Mouse (Mus musculus) cortical plate, adult 2 months (tissue): ENCODE data around the gene Pola2.

ENCODE experiments used
- CTCF ChIP-seq: fragments of 200-500 bp; IDR thresholded peaks from 2 replicates; pipeline ENCODE4 v1.5.1; 2011; ENCODE audit warnings: mild to moderate bottlenecking, control low read depth, low read length; ENCODE audit not compliant: insufficient read depth; ENCODE audit errors: extremely low read depth
- POLR2A ChIP-seq: fragments of 200-500 bp; IDR thresholded peaks from 2 replicates; pipeline ENCODE4 v1.6.1; 2011; ENCODE audit warnings: mild to moderate bottlenecking, low read length, control low read depth; ENCODE audit not compliant: insufficient read depth; ENCODE audit errors: extremely low read depth

DNA sequence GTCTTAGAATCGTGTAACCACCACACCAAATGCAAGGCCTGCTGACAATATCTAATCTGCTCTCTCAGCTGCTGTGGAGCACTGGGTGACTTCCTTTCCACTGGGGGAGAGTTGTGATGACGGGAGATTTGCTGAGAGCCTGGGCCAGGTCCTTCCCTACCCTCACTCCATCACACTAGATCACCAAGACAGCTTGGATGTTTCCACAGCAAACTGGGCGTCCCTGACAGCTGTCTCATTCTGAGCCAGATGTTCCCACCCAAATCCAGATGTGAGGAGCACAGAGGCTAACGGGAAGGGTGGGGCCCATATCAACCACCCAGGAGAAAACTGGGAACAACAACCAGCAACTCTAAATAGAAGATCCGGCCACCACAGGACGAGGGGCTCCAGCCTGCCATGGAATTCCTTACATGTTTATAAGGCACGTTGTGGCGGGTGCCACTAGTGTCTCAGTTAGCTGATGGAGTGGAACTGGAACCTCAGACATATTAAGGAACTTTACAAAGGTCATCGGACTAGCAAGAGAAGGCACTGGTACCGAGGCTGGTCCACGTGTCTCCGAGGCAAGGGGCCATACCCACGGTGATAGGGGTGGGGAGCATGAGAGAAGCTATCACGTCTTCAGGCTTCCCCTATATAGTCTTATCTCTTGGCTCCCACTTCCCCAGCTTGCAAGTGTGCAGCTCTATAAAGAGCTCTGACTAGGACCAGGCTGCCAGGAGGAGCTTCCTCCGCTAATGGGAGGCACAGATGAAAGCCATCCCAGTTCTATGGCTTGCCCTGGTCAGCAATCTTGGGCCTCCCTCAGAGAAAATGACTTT, 41.7 kb downstream of the Pola2 start:
- TF ChIP-seq CTCF (no peak), POLR2A (no peak)
